Mouse (Mus musculus) CH12F3 (cell line): ENCODE results near the gene Micall2.
"Not testable (repeated sequence)": the region's sequence is repeated elsewhere in the genome, so short reads cannot be mapped to it uniquely, and the experiment has no call there.

ENCODE experiments used
- in situ Hi-C: fragments of 300-500 bp; cut with MboI; formaldehyde crosslinking; loops from 2 replicates; pipeline ENCODE4 v1.14.3; 2020; ENCODE audit warnings: low sequenced_read_pairs

Gene Micall2

DNA sequence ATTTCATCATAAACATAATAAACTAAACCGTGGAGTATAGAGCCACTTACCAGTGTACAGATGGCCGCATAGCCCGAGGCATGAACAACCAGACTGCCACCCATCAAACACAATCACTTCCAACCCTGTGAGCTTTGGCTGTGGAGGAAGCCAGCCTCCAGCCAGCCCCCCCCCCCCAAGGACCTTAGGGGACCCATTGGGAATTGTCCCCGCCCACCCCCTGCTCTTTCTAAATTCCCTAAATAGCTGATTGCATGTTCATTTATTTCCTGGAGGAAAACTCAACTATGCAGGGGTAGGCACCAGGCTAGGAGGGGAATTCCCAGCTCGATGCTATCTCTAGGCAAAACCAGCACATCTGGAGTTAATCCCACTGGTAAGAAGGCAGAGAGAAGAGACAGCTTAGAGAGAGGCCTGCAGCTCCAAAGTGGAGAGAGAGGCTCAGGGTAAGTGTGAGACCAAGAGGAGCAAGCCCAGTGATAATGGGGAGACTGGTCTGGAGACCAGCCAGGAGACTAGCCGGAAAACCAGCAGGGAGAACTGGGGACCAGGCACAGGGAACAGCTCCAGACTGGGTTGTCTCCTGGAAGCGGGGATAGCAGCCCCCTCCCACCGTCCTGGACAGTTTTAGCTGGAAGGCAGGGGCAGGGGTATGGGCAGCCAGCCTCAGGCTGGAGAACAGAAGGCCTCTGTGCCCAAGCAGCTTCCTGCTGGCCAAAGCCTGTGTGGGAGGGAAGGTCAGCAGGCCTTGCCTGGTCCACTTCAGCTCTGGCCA, 5.2 kb downstream of the Micall2 start:
- in situ Hi-C loops: no loop called here

DNA sequence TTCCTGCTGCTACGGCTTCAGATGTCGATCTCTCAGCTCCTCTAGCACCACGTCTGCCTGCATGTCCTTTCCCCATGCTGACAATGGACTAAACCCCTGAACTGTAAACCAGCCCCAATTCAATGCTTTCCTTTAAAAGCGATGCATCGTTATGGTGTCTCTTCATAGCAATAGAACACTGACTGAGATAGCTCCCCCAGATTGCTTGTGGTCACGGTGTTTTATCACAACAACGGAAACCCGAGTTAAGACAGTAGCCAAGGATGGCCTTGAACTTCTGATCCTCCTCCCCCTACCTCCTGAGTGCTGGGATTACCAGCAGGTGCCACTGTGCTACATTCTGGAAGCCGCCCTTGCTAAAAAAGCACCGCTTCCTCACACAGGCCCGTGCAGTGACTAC, 8.9 kb downstream of the Micall2 start:
- in situ Hi-C loops: no loop called here

DNA sequence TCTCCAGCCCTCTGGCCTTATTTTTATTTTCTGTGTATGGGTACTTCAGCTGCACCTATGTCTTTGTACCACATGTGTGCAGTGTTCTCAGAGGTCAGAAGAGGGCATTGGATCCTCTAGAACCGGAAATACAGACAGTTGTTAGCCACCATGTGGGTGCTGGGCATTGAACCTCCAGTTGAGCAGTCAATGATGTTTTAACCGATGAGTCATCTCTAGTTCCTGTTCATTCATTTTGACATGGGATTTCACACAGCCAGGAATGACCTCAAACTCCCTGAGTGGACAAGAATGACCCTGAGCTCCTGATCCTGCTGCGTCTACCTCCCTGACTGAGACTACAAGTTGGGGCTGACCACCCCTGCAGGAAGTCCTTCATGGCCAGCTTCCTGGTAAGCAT, 9.9 kb downstream of the Micall2 start:
- in situ Hi-C loops: no loop called here

DNA sequence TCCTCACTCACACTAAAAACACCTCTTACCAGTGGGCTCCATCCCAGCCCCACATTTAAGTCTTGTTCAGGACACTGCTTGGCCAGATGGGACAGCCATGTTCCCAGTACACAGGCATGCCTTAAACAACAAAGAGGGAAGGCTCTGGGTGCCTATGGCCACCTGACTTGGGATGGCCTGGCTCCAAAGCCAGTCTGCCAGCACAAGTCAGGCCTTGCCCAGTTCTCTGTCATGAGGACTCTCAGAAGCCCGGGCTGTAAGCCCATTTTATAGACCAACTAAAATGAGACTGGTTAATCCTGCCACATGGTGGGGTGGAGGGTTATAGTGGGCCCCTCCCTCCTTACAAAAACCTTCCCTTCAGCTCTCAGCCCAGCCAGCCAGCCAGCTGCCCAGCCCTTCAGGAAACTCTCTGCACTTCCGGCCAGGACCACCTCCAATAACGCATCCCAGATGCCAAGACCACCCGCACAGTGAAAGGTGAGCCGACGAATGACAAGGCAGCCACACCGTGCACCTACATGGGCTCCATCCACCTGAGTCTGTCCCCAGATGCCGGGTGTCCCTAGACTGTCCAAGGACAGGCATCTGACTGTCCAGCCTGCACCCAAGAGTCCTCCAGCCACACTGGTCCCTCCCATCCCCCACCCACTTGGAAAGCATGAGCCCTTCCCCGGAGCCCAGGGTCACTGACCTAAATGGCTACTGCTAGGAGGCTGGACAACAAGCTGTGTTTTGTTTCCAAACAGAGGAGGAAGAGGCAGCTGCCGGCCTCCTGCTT, 11.6 kb downstream of the Micall2 start:
- in situ Hi-C loops: no loop called here

DNA sequence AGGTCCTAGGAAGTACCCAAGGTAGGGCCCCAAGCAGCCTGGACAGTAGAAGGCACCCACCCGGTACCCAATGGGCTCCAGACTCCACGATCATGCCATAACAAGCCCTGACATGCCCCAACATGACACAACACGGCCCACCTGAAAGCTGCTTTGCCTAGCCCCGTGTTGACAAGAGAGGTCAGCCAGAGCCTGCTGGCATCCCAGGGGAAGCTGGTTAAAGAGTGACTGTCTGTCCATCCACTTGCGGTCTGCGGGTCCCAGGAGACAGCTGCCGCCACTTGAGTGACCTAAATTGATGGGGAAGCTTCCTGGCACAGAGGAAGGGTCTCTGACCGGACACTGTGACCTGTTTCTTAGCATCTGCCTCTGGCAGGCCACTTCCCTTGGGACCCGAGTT, 13.0 kb downstream of the Micall2 start:
- in situ Hi-C loops: no loop called here

DNA sequence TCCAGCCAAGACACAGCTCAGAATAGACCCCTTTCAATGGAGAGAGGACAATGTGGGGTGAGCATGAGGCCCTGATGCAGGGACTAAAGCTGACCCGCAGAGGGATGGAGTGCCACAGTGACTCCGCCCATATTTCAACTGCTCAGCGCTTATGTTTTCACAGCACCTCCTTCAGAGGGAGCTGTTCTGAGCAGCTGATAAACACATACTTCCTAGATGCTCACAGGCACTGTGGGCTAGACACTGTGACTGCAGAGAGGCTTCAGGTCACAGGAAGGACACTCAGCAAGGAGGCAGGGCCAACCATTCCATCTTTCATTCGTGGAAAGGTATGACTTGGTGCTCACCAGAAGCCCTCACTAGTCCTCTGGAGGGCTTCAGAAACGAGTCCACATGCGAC, 13.4 kb downstream of the Micall2 start:
- in situ Hi-C loops: no loop called here

DNA sequence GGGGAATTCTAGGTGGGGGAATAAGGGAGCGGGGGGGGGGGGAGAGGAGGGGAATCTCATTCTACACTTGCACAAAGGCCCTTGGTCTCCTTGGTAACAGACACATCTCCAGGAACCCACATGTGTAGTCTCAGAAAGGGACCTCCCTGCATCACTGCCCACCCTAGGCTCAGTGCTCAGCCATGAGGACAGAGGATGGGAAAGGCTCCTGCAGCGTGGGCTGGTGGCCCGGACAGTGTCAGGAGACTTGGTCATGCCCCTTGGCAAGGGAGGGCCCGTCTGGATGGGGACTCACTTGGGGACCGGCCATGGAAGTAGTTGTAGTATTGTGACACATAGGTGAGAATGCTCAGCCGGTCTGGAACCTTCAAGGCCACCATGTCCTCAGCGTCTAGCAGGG, 17.2 kb downstream of the Micall2 start:
- in situ Hi-C loops: no loop called here

DNA sequence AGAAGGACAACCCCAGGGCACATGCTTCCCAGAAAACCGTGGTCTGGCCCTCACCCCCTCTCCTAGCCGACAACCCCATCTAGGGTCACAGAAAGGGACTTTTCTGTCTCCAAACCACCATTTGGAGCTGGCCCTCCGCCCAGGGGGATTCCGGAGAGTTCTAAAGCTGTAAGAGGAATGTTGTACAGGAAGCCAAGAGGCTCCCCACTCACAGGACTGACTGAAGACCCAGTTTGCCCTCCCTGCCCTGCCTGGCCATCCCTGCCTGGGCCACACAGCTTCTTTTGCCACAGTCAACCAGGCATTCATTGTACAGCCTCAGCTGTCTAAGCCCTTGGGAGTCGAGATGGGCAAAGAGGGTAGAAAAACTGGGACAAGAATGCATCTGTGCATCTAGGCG, 17.6 kb downstream of the Micall2 start:
- in situ Hi-C loops: no loop called here

DNA sequence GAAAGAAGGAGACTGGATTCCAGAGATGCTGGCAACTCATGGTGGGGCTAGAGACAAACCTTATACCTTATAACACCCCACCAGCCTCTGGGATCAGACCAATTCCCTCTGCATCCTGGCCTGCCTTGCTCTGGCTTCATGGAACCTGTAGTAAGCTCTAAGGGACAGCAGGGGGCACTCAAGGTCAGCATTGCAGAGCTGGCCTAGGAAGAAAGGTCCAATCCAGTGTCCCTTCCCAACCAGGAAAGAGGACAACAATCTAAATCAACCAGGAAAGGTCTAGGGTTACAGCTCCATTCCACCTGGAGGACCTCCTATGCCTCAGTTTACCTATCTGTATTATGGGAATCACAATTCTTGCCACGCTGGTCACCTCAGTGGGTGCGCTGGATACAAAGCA, 18.4 kb downstream of the Micall2 start:
- in situ Hi-C loops: no loop called here

DNA sequence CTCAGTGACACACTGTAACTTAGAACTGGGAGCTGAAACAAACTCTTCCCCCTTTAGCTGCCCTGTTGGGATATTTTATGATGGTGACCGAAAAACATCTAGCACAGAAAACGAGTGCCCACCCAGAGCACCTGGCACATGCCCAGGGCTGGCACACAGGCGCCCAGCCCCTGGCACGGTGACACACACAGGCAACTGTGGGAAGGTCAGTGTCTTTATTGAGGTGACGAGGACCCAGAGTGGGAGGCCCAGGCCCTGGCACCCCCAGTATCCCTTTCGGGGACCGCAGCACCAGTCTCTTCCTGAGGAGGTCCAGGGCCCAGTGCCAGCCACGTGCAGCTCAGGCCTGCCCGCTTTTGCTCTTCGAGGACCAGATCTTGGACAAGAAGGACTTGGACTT, 29.6 kb downstream of the Micall2 start:
- in situ Hi-C loops: no loop called here

DNA sequence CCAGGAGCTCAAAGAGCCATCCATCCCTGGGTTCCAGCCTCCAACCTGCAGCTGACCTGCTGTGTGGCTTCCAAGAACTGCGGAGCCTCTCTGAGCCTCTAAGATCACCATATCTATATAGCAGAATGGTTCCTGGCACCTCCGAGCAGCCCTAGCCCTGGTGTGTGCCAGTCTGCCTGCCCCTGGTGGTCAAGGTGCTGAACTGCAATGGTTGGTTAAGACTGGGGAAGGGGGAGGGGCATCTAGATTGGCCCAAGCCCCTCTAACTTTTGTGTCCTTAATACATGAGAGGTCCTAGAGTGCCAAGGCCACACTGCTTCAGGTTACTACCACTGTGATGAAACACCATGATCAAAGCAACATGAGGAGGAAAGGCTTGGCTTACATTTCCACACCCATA, 33.2 kb downstream of the Micall2 start:
- in situ Hi-C loops: no loop called here

DNA sequence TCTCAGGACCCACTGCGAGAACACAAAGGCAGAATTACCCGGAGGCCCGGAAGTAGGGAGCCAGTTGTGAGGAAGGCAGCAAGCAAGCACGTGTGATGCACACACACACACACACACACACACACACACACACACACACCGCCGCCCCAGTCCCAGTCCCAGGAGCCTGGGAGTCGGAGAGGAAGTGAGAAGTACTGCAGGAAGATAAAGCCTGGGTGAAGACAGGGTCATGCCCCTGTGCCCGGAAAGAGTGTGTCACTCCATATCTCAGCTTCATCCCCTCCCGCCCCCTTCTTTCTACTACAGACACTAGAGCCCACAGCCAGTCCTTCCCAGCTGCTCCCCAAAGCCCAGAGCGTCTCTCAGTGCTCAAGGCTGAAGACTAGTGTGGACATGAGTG, 33.9 kb downstream of the Micall2 start:
- in situ Hi-C loops: no loop called here

DNA sequence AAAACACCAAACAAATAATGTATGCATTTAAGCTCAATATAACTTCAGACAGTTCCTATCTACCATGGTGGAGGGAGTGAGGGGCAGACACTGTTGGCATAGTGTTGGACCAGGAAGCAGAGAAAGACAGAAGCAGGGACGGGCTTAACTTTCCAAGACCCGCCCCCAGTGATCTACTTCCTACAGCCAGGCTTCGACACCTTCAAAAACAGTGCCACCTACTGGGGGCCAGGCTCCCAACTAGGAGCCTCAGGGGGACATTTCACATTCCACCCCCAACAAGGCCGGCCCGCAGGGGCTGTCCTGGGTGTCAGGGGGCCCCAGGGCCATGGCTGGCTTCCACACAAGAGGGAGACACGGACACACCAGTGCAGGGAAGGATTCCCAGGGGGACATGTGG, 39.2 kb downstream of the Micall2 start:
- in situ Hi-C loops: no loop called here

DNA sequence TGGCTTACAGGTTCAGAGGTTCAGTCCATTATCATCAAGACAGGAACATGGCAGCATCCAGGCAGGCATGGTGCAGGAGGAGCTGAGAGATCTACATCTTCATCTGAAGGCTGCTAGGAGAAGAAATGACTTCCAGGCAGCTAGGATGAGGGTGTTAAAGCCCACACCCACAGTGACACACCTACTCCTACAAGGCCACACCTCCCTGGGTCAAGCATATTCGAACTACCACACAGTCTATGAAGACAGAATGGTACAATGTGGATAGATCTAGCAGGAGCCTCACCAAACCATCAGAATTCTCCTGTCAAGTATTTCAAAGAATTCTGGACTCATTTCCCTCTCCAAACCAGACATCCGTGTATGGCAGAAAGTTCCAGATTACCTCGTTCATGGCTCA, 40.3 kb downstream of the Micall2 start:
- in situ Hi-C loops: not testable (repeated sequence)

DNA sequence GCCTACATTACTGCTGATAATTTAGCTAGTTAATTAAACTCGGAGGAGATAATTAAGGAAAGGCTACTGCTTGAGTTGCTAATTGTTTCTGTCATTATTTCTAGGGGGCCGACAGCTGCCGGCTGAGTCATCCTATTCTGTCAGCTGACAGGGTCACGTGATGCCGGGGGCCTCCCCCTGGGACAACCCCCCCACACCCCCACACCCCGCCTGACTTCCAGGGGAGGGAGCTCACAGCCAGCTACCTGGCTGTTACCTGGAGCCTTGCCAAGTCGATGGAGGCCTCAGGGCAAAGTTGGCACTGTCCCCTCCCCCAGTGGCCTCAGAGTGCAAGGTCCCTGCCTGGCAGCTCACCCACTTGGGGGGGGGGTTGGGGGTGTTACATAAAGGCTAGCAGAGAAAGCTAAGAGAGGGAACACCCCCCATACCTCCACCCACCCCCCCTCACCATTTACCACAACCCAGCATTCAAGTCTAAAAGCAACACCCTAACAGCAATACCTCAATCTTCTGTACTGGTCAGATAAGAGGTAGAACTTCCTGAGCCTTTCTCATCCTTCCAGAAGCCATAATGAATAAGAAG, 41.1 kb downstream of the Micall2 start:
- in situ Hi-C loops: no loop called here

DNA sequence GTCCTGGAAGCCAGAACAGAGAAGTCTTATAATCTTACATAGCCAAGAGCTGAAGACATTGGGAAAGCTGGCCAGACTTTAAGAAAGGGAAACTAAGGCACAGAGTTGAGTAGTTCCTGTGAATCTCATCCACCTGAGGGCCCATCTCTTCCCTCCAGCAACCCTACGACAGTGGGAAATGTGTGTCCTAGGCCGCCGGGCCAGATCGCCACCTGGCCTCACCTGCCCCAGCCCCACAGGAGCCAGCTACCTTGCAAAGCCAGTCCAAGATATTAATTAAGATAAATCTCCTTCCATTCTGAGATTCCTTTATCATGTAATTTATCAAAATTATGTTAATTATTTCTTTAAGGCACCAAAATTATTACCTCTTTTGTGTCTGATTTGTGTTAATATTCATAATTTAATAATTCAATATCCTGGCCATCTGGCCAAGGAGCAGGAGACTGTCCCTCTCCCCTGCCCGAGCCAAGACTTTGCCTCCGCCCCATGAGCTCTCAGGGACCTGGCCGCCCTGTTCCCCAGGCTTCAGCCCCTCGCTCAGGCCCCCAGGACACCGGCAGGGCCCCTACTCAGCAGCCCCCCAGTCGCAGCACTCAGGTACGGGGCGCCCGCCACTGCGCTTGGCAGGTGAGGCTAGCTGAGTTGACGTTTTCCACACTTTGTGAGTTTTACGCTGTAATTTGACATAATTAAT, 41.7 kb downstream of the Micall2 start:
- in situ Hi-C loops: no loop called here

DNA sequence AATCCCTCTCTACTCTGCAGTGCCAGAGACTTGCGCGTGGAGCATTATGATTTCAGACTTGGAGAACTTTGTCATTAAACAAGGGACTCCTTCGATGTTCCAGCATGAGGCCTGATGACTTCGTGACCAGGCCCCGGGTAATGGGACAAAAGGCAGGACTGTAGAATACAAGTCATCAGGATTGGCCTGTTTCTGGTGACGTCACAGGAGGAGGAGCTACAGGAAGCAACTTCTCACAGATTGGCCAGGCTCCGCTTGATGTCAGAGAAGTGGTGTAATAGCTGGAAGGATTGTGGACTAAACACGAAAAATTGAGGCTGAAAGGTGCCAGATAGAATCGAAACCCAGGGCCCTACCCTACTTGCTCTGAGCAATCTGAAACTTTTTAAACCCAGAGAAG, 45.3 kb downstream of the Micall2 start:
- in situ Hi-C loops: no loop called here

DNA sequence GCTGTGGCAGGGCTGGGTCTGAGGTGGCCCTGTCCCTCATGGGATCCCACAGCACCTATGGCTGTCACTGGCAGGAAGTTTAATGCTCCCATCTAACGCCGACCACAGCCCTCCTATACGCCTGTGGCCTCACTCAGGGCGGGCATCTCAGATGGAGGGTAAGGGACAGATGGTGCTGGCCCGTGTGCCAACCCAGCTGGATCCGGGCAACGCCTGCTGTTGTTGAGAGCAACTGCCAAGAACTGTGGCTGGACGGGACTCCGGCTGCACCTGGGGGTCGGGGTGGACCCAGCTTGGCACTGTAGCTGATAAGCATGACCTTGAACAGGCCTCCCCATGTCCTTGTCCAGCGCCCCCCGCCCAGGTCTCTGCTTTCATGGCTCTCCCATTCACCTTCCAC, 47.8 kb downstream of the Micall2 start:
- in situ Hi-C loops: no loop called here

DNA sequence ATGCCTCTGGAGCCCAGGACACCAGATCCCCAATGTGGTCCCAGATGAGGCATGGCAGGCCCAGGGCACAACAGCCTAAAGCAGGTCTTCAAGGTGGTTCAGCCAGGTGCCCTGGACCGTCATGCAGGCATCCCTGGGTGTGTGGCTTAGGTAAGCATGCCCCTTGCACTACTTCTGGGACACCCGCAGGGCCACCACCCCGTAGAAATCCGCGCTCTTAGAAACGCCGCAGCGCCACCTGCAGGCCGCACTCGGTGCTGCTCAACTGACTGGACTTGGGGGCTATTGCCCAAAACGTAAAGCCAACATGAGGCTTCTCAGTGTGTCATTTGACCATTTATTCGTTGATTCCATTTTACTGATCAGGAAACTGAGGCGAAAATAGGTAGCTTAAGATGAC, 48.5 kb downstream of the Micall2 start:
- in situ Hi-C loops: no loop called here

DNA sequence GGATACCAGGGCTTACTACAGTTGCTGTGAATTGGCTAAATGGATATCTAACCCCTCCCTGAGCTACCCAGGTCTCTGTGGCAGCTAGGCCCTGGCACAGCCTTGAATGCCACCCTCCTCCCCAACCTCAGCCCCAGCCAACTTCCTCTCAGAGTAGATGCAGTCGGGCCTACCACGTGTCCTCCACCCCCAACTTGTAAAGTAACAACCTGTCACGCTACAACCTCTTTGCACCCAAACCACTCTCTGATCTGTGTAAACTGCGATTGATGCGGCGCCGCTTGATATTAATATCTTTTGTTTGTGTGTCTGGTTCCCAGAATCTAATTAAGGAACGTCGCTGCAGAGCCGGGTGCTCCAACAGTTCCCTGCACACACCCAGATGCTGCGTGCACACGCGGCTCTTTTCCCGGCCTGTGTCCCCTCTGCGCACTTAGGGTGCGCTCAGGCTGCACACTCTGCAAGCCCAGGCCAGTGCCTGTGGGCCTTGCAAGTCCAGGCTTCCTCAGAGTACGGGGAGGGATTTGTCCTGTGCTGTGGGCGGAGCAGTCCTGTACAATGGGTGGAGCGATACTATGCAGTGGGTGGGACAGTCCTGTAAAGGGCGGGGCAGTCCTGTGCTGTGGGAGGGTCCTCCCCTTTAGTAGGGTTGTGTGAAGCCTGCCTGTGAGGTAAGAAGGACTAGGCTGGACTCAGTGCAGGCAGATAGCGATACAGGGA, 49.4 kb downstream of the Micall2 start:
- in situ Hi-C loops: no loop called here

DNA sequence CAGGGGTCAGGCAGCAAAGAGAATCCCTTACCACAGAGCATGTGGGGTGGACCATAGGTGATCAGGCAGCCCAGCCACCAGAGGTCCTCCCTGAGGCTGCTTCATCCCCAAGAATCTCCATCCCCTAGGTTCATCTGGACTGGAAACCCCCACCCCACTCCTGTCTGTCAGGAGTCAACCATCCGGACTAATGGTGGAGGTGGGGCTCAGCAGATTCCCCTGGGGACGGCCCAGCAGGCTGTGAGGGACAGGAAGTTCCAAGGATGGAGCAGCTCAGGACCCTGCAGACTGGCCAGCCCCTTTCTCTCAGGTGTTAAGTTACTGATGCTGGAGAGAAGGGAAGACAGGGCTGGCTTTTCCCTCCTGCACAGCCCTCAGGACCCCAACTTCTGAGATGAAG, 52.9 kb downstream of the Micall2 start:
- in situ Hi-C loops: no loop called here
